Mouse (Mus musculus) fat pad, adult 2 months (tissue): ENCODE data around the gene Myh6.
"Not testable (repeated sequence)": the region's sequence is repeated elsewhere in the genome, so short reads cannot be mapped to it uniquely, and the experiment has no call there.

ENCODE experiments used
- DNase-seq: peaks from one replicate; pipeline ENCODE4 v3.0.0-alpha.2; 2011; ENCODE audit warnings: low read depth, low spot score; ENCODE audit errors: extremely low read depth

Gene Myh6

GRCm38 (mm10) chr14:54959853-54960613 is 6.7 kb downstream of the Myh6 start:
- DNase-seq, result not testable (repeated sequence)

DNA sequence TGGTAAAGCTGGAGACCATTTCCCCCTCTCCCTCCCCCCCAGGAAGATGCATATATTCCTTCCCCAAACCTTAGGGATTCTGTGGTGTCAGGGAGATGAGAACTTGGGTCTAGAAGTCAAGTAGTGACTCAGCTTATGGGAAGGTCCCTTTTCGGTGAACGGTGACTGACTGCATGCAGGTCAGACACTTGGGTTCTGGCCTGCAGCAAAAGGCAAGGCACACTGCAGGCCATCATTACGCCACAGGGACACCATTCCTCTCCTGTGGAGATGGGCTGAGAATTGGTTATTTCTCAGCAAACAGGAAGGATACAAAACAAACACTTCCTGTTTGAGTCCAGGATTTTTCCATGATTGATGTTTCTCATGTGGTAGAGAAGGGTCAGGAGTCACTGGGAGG is 7.5 kb downstream of the Myh6 start:
- no peak for DNase-seq

- no peak for DNase-seq
Observed at GRCm38 (mm10) chr14:54958503-54958902, 8.2 kb downstream of the Myh6 start.

DNA sequence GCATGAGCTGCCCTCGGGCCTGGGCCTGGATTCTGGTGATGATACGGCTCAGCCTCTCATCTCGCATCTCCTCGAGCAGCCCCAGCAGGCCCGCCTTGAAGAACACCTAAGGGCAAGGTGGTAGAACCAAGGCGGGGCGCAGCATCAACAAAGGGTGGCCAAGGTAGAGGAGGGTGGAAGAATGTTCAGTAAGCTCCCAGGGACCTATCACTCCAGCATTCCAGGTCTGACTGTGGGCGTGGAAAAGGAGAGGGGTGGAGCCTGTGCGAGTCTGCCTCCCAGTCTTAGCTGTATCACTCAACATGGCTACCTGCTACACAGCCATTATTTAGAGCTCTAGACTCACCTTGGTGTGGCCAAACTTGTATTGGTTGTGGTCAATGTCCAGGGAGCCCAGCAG is 10.2 kb downstream of the Myh6 start:
- no peak for DNase-seq

- no peak for DNase-seq
Observed at GRCm38 (mm10) chr14:54955481-54955880, 11.2 kb downstream of the Myh6 start.

GRCm38 (mm10) chr14:54954474-54954873 is 12.3 kb downstream of the Myh6 start:
- DNase-seq, result no peak

DNA sequence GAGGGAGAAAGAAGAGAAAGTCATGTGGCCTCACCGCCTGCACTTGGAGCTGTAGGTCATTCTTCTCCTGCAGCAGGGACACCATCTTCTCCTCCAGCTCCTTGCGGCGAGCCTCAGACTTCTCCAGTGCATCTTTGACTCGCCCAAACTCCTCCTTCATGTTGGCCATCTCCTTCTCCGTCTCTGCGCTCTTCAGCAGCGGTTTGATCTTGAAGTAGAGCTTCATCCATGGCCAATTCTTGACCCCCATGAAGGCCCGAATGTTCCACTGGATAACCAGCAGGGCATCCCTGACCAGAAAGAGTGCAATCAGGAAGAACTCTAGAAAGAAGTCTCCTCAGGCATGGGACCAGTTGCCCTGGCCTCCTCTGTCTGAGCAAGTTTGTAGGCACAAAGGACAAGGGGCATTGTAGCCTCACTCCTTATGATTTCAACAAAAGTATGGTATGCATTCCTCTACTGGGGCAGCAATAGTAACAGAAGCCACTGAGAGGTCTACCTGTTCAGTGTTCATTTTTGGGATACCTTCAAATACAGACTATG is 13.0 kb downstream of the Myh6 start:
- no peak for DNase-seq

DNA sequence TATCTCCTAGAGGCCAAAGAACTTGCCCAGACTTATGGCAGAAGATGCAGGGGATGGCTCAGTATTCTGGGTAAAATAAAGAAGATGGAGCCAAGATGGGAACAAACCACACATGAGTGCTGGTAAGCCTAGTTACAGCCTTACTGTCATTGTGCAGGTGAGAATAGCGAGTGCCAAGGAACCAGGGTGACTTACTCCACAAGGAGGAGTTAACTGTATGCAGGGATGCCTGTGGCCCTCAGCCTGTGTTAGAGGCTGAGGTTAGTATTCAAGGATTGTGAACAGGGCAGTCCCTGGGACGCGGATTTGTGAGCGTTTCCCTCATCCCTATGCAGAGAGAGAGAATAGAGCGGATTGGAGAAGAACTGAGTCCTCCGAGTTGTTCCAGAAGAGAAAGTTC is 15.1 kb downstream of the Myh6 start:
- no peak for DNase-seq

DNA sequence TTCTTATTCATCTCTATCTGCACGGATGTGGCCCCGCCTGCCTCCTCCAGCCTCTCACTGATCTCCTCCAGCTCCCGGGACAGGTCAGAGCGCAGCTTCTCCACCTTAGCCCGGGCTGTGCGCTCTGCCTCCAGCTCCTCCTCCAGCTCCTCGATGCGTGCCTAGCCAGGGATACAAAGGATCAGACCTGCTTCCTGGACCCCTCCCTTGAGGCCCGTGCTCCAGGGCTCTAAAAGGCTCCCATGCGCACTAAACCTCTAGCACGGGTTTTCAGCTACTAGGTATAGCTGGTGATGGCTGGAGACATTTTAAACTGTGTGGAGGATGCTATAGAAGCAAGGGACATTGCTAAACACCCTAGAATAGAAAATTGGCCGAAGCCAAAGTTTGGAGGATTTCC is 16.2 kb downstream of the Myh6 start:
- no peak for DNase-seq

DNA sequence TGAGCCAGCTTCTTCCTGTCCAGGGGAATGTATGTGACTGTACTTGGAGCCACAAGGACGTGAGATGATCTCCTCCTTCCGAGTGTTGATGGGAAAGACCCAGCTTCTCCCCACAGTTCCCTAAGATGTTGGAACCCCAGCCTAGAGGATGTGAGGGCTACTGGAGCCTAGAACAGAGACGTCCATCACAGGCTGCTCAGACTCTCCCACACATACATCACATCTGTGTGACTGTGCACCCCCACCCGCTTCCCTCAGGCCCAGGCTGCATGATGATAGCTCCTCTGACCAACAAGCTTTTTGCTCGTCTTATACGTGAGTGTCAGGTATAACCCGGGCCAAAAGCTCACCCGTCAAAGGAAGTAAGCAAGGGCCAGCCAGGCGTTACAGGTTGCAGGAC is 17.9 kb downstream of the Myh6 start:
- DNase-seq, result no peak

GRCm38 (mm10) chr14:54947008-54947407 is 19.7 kb downstream of the Myh6 start:
- DNase-seq, result not testable (repeated sequence)

DNA sequence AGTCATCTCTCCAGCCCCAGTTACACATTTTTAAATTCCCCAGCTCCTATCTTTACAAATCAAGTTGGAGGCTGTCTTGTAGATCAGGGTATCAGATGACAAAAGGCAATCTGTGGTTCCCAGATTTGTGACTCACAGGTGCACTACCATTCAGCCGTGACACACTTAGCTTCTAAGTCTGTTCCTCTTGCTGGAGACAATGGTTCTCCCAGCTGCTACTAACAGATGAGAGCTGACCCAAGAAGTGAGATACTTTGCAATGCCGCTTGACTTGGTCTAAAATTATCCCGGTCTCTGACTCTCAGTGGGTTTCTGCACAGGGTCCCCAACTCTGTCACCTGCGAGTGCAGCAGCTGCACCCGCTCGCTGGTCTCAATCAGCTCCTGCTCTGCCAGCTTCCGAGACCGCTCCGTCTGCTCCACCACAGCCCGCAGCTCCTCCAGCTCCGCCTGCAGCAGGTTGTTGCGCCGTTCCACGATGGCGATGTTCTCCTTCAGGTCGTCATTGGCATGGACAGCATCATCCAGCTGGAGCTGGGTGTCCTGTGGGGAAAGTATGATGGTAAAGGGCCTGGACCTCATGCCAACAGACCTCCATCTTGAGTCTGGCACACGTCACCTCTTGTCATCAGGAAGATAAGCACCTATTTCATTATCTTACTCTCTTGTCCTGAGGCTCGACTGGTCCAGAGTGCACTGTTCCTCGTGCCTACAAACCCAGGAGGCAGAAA is 20.6 kb downstream of the Myh6 start:
- DNase-seq, result no peak

DNA sequence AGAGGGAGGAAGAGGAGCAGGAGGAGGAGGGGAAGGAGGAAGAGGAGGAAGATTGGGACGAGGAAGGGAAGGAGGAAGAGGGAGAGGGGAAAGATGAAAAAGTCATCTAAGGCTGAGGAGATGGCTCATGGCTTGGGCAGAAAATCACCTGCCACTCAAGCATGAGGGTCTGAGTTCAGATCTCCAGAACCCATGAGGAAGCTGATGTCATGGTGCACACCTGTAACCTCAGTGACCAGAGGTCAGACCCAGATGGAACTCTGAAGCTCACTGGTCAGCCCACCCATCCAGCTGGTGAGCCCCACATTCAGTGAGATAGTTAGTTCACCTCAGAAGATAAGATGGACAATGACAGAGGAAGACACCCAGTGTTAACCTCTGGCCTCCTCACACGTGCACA is 21.8 kb downstream of the Myh6 start:
- DNase-seq, result no peak

DNA sequence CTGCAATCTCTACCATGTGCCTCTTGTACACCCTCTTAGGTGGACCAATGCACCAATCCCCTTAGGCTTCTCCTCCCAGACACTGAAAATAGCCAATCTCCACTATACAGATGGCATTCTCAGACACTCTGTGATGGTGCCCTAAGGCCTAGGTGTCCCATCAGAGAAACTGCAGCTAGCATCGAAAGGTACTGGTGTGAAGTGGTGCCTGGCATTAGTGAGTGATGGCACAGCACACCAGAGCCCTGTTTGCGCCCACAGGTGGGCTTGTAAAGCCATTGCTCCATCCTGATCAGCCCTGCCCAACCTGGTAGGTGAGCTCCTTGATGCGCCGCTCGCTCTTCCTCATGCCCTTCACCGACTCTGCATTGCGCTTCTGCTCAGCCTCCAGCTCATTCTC is 22.8 kb downstream of the Myh6 start:
- no peak for DNase-seq

DNA sequence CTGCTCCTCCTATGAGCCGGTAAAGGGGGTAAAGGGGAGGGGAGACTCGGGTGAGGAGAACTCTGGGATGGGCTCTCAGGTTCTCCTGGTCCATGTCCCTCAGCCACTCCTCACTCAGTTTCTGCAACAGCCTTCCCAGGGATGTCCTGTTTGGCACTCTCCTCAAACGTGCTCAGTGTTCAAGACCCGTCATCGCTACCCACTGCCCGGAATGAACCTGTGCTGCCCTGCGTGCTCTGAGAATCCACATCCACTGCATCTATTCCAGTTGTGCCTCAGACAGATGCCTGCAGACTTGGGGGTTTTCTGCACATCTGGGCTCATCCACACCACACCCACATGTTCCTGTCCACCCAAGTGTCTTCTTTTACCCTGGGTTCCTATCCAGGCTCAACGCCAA is 24.2 kb downstream of the Myh6 start:
- no peak for DNase-seq

DNA sequence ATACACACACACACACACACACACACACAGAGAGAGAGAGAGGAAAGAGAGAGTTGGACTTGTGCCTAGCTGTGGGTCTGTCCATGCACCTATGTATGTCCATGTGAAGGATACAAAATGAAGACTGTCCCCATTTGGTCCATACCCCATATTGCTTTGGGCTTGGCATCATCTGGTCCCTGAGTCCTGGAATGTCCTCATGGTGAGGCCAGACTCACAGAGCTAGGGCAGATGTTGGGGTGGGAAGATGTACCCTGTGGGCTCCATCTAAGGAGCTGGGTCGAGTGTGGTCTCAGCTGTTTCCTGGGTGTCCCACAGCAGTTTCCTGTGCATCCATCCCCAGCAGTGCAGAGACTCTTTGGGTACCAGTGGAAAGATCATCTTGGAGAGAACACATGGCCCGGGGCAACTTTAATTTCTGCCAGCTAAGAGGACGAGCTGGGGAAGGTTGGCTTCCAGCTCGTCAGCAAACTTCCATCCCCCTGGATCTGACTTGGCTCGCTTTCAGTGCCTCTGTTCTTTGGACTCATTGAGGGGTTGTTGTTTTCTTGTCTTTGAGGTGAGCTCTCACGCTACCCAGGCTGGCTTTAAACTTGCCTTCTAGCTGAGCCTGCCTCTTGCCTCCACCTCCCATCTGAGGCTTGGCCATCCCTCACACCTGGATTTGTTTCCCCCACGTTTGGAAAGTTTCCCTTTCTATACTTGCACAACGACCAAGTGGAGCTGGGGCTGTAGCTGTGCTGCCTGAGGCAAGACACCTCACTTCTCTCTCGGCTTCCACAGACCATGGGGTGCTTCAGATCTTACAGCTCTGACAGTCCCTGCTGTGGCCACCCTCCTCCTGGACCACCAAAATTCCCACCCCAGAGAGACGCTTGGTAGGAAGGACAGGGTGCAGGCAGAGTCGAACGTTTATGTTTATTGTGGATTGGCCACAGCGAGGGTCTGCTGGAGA is 25.4 kb downstream of the Myh6 start:
- no peak for DNase-seq

DNA sequence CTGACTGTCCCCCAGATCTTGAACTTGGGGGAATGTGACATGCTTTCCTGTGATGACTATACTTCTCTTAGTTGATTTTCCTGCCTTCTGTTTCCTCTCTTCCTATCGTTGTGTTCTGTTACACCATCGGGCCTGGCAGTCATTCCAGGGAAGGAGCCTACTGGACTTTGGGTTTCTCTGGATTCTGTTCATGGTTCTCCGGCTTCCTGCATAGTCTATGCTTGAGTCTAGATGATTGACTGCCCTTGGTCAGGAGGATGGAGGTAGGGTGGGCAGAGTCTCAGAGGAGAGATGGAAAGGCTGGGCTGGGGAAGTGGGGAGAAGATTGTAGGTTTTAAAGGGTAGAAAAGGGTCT is 26.6 kb downstream of the Myh6 start:
- DNase-seq, result no peak

DNA sequence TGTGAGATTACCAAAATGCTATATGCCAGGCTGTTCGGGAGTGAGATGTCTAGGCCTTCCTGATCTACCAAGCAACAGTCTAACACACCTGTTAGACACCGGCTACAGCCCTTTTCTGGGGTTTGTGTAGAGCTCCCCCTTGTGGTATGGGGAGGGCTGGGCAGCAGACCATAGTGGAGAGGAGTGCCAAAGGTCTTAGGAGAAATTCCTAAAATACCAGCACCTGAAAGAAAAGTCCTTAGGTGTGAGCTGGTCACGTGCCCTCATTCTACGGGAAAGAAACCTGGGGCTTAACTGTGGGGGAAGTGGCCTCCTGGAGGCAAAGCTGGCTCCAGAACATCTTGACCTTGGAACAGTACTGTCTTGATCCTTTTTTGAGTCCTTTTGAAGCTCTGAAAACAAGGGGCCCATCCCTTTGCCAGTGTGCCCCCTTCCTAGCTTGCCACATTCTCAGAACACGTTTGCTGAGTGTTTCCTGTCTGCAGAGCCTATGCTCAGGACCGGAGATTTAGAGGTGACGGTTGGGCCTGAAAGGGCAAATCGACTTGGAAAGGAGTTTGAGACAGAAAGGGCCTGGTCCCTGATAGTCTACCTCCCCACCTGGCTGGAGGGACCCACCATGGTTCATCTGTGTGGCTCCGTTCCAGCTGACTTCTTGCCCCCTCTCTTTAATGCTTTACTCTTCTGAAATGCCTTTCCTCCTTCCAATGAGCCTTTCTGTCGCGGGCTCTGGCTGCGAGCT is 27.1 kb downstream of the Myh6 start:
- DNase-seq, result no peak

- DNase-seq, result no peak
Observed at GRCm38 (mm10) chr14:54938431-54939219, 28.1 kb downstream of the Myh6 start.
